Mouse (Mus musculus): Measurements from ENCODE around the gene Ifit1.

- TF ChIP-seq CTCF (IDR thresholded peaks at IDR 0.05; ENCODE audit: borderline replicate concordance, extremely low read depth, insufficient read depth, insufficient read length) (no peak), POLR2A (IDR thresholded peaks at IDR 0.05; ENCODE audit: borderline replicate concordance, extremely low read depth, insufficient read depth, insufficient read length, poor library complexity, severe bottlenecking) (no peak)
These were observed 56.8 kb downstream of the Ifit1 start for GRCm38 (mm10) chr19:34697461-34697860.

All from brain, embryonic 14.5 days (tissue).